Mouse (Mus musculus): ENCODE measurements around the gene Kif5a. TPM values are rescaled to one million over a fixed set of nuclear protein-coding genes. Genes with fewer than 3 reads are reported as not detected.
A peak's percentile ranks its signal among the peaks of the same experiment; 100 is the strongest.

Kif5a gene
- polyA plus RNA-seq, 1 experiment from 2014 or later = 0.06 TPM

- peaks cover 65% of the 10 kb centered on the region for H3K36me3 ChIP-seq (replicated peaks; ENCODE audit: insufficient read depth, low read length)
- no peak for ATAC-seq
- peaks cover 26% of the 10 kb centered on the region for H3K4me1 ChIP-seq (ENCODE audit: insufficient read depth)
- 71% methylated on average over 11 of the region's 13 CpGs for WGBS (ENCODE audit: insufficient replicate concordance)
- no peaks in the 10 kb centered on the region for H3K9me3 ChIP-seq (ENCODE audit: low read length)
- H3K4me3 ChIP-seq (ENCODE audit: low read depth, low read length) = no peak overlapping the region
- TF ChIP-seq CTCF (IDR thresholded peaks at IDR 0.05; ENCODE audit: low read depth) (no peak), EP300 (IDR thresholded peaks at IDR 0.05; ENCODE audit: low read depth) (no peak)
- H3K9ac ChIP-seq (replicated peaks) = no peak overlapping the region
- DNase-seq = no peak
- H3K27me3 ChIP-seq (ENCODE audit: insufficient read depth, low read length) = no peaks in the 10 kb centered on the region
- no peak overlapping the region for H3K4me2 ChIP-seq (ENCODE audit: low read depth, low read length)
- no peak overlapping the region for H3K27ac ChIP-seq (ENCODE audit: low read depth)
Measured at GRCm38 (mm10) chr10:127285644-127286043, 22.5 kb upstream of the Kif5a start.

GRCm38 (mm10) chr10:127284724-127285500 is 21.8 kb upstream of the Kif5a start:
- H3K4me1 ChIP-seq (ENCODE audit: insufficient read depth) = peaks cover 23% of the 10 kb centered on the region
- peaks cover 71% of the 10 kb centered on the region for H3K36me3 ChIP-seq (replicated peaks; ENCODE audit: insufficient read depth, low read length)
- H3K27ac ChIP-seq (ENCODE audit: low read depth) = no peak overlapping the region
- no peak overlapping the region for H3K4me3 ChIP-seq (ENCODE audit: low read depth, low read length)
- no peaks in the 10 kb centered on the region for H3K9me3 ChIP-seq (ENCODE audit: low read length)
- ATAC-seq (no peak), DNase-seq (no peak)
- TF ChIP-seq EP300 (IDR thresholded peaks at IDR 0.05; ENCODE audit: low read depth) (no peak), CTCF (IDR thresholded peaks at IDR 0.05; ENCODE audit: low read depth) (no peak)
- H3K4me2 ChIP-seq (ENCODE audit: low read depth, low read length) = no peak overlapping the region
- no peak overlapping the region for H3K9ac ChIP-seq (replicated peaks)
- WGBS (ENCODE audit: insufficient replicate concordance) = 84% methylated on average over 11 of the region's 11 CpGs
- H3K27me3 ChIP-seq (ENCODE audit: insufficient read depth, low read length) = no peaks in the 10 kb centered on the region

GRCm38 (mm10) chr10:127284105-127284622 is 21.0 kb upstream of the Kif5a start:
- peaks cover 19% of the 10 kb centered on the region for H3K4me1 ChIP-seq (ENCODE audit: insufficient read depth)
- no peak for ATAC-seq
- 95% methylated on average over 7 of the region's 7 CpGs for WGBS (ENCODE audit: insufficient replicate concordance)
- H3K27ac ChIP-seq (ENCODE audit: low read depth) = no peak overlapping the region
- H3K27me3 ChIP-seq (ENCODE audit: insufficient read depth, low read length) = no peaks in the 10 kb centered on the region
- H3K9me3 ChIP-seq (ENCODE audit: low read length) = no peaks in the 10 kb centered on the region
- H3K36me3 ChIP-seq (replicated peaks; ENCODE audit: insufficient read depth, low read length) = peaks cover 77% of the 10 kb centered on the region
- H3K9ac ChIP-seq (replicated peaks) = no peak overlapping the region
- H3K4me3 ChIP-seq (ENCODE audit: low read depth, low read length) = no peak overlapping the region
- no peak for DNase-seq
- H3K4me2 ChIP-seq (ENCODE audit: low read depth, low read length) = no peak overlapping the region
- TF ChIP-seq CTCF (IDR thresholded peaks at IDR 0.05; ENCODE audit: low read depth) (no peak), EP300 (IDR thresholded peaks at IDR 0.05; ENCODE audit: low read depth) (no peak)

- Histone ChIP-seq H3K9me3 (ENCODE audit: low read length) (no peaks in the 10 kb centered on the region), H3K4me1 (ENCODE audit: insufficient read depth) (peaks cover 17% of the 10 kb centered on the region), H3K27ac (ENCODE audit: low read depth) (no peak overlapping the region), H3K9ac (replicated peaks) (no peak overlapping the region), H3K36me3 (replicated peaks; ENCODE audit: insufficient read depth, low read length) (peaks cover 87% of the 10 kb centered on the region), H3K4me2 (ENCODE audit: low read depth, low read length) (no peak overlapping the region), H3K4me3 (ENCODE audit: low read depth, low read length) (no peak overlapping the region), H3K27me3 (ENCODE audit: insufficient read depth, low read length) (no peaks in the 10 kb centered on the region)
- TF ChIP-seq CTCF (IDR thresholded peaks at IDR 0.05; ENCODE audit: low read depth) = no peak
- no peak for TF ChIP-seq EP300 (IDR thresholded peaks at IDR 0.05; ENCODE audit: low read depth)
- WGBS (ENCODE audit: insufficient replicate concordance) = 64% methylated on average over 13 of the region's 13 CpGs
- no peak for ATAC-seq
- no peak for DNase-seq
Measured at GRCm38 (mm10) chr10:127282620-127283215, 19.6 kb upstream of the Kif5a start.

- Histone ChIP-seq H3K9me3 (ENCODE audit: low read length) (no peaks in the 10 kb centered on the region), H3K9ac (replicated peaks) (no peak overlapping the region), H3K27me3 (ENCODE audit: insufficient read depth, low read length) (no peaks in the 10 kb centered on the region), H3K36me3 (replicated peaks; ENCODE audit: insufficient read depth, low read length) (peaks cover 89% of the 10 kb centered on the region), H3K4me1 (ENCODE audit: insufficient read depth) (peaks cover 3% of the 10 kb centered on the region), H3K4me3 (ENCODE audit: low read depth, low read length) (no peak overlapping the region), H3K4me2 (ENCODE audit: low read depth, low read length) (no peak overlapping the region), H3K27ac (ENCODE audit: low read depth) (no peak overlapping the region)
- DNase-seq (no peak), ATAC-seq (no peak)
- TF ChIP-seq EP300 (IDR thresholded peaks at IDR 0.05; ENCODE audit: low read depth) = no peak
- 79% methylated on average over 8 of the region's 8 CpGs for WGBS (ENCODE audit: insufficient replicate concordance)
Measured at GRCm38 (mm10) chr10:127281316-127281715, 18.2 kb upstream of the Kif5a start.

GRCm38 (mm10) chr10:127279730-127280129 is 16.6 kb upstream of the Kif5a start:
- TF ChIP-seq CTCF (IDR thresholded peaks at IDR 0.05; ENCODE audit: low read depth) = peak; percentile 42
- no peak for TF ChIP-seq EP300 (IDR thresholded peaks at IDR 0.05; ENCODE audit: low read depth)
- no peaks in the 10 kb centered on the region for H3K4me1 ChIP-seq (ENCODE audit: insufficient read depth)
- DNase-seq = no peak

More at GRCm38 (mm10) chr10:127279730-127280129, 16.6 kb upstream of the Kif5a start:
- Histone ChIP-seq H3K4me2 (ENCODE audit: low read depth, low read length) (no peak overlapping the region), H3K9me3 (ENCODE audit: low read length) (no peaks in the 10 kb centered on the region), H3K36me3 (replicated peaks; ENCODE audit: insufficient read depth, low read length) (peaks cover 87% of the 10 kb centered on the region), H3K4me3 (ENCODE audit: low read depth, low read length) (no peak overlapping the region), H3K27ac (ENCODE audit: low read depth) (no peak overlapping the region), H3K27me3 (ENCODE audit: insufficient read depth, low read length) (no peaks in the 10 kb centered on the region), H3K9ac (replicated peaks) (no peak overlapping the region)
- WGBS (ENCODE audit: insufficient replicate concordance) = 83% methylated on average over 1 of the region's 2 CpGs
- no peak for ATAC-seq

All from liver, postnatal 0 days (tissue).